In genomic region chr4:150824877-150825276, GRCm38 (mm10) we compare ENCODE assay signal across 13 mouse cellular contexts. TPM values are rescaled to one million over a fixed set of nuclear protein-coding genes. Genes with fewer than 3 reads are reported as not detected.
DNase-seq lines count a peak whose midpoint lies in the region; ATAC-seq lines count a peak whose summit lies in the region.
"Had no signal": no experiment of that assay in that cellular context is flagged by ENCODE, and none has a peak within 500 bp of the region (broad histone marks: within the 10 kb centered on the region; RNA-seq: fewer than 3 reads in every experiment).

No protein-coding gene starts in this region.

- ATAC-seq in heart, embryonic 13.5 days (ENCODE audit: extremely low read depth, insufficient number of reproducible peaks, low FRiP score, low TSS enrichment): no peak
- ATAC-seq in embryonic facial prominence, embryonic 14.5 days (ENCODE audit: low read depth): 0 out of 2 replicates have a peak, but pooled peaks have one; percentile 4
- ATAC-seq in megakaryocyte, adult 5-6 weeks (ENCODE audit: poor library complexity, severe bottlenecking): no peak
- ATAC-seq: midbrain, embryonic 13.5 days had no signal

- no peak overlapping the region for H3K4me3 ChIP-seq in heart, embryonic 13.5 days
- no peak overlapping the region for H3K4me3 ChIP-seq in embryonic facial prominence, embryonic 14.5 days (ENCODE audit: low read depth, low read length)
- H3K4me3 ChIP-seq: limb, embryonic 13.5 days; midbrain, embryonic 13.5 days had no signal

- H3K36me3 ChIP-seq in heart, embryonic 13.5 days: no peaks in the 10 kb centered on the region
- no peaks in the 10 kb centered on the region for H3K36me3 ChIP-seq in embryonic facial prominence, embryonic 14.5 days (ENCODE audit: control insufficient read depth, insufficient read depth, low read length)
- H3K36me3 ChIP-seq: limb, embryonic 13.5 days; midbrain, embryonic 13.5 days had no signal

- H3K4me2 ChIP-seq in heart, embryonic 13.5 days: no peak overlapping the region
- H3K4me2 ChIP-seq in embryonic facial prominence, embryonic 14.5 days (ENCODE audit: low read depth, low read length): no peak overlapping the region
- H3K4me2 ChIP-seq: limb, embryonic 13.5 days; midbrain, embryonic 13.5 days had no signal

- peak overlapping the region; percentile 22; the same call in 1 of the 2 replicates for H3K27ac ChIP-seq in heart, embryonic 13.5 days (replicated peaks)
- peak overlapping the region; percentile 76 for H3K27ac ChIP-seq in embryonic facial prominence, embryonic 14.5 days (replicated peaks; ENCODE audit: low read depth, low read length)

- peaks cover 38% of the 10 kb centered on the region for H3K4me1 ChIP-seq in heart, embryonic 13.5 days
- H3K4me1 ChIP-seq in embryonic facial prominence, embryonic 14.5 days (ENCODE audit: control insufficient read depth, insufficient read depth, low read length): peaks cover 30% of the 10 kb centered on the region

- H3K27me3 ChIP-seq in heart, embryonic 13.5 days (replicated peaks): no peaks in the 10 kb centered on the region
- no peaks in the 10 kb centered on the region for H3K27me3 ChIP-seq in embryonic facial prominence, embryonic 14.5 days (replicated peaks; ENCODE audit: control insufficient read depth, insufficient read depth, low read length)
- H3K27me3 ChIP-seq: limb, embryonic 13.5 days; midbrain, embryonic 13.5 days had no signal

- 51% methylated on average over 6 of the region's 6 CpGs for WGBS in heart, embryonic 13.5 days
- WGBS in embryonic facial prominence, embryonic 14.5 days: 43% methylated on average over 6 of the region's 6 CpGs

- DNase-seq in heart, adult 9 months (ENCODE audit: low spot score in 2 of 2): no peak
- DNase-seq in embryonic facial prominence, embryonic 14.5 days (ENCODE audit: low spot score): no peak
- DNase-seq in kidney, postnatal 25 days: peak; percentile 46 to 69
- DNase-seq in lung, postnatal 36 days: peak; percentile 86
- no peak for DNase-seq in retina, embryonic 14.5 days (ENCODE audit: low spot score)
- no peak for DNase-seq in right cerebral cortex, postnatal 25 days
- DNase-seq: cerebellum, adult 11 months; gastrocnemius, postnatal 14 days; thymus, adult 2 months had no signal

- H3K9ac ChIP-seq in heart, embryonic 13.5 days: no peak overlapping the region
- H3K9ac ChIP-seq in embryonic facial prominence, embryonic 14.5 days (ENCODE audit: low read depth, low read length): no peak overlapping the region
- H3K9ac ChIP-seq: limb, embryonic 13.5 days; midbrain, embryonic 13.5 days had no signal

- H3K9me3 ChIP-seq in heart, embryonic 13.5 days: no peaks in the 10 kb centered on the region
- H3K9me3 ChIP-seq in embryonic facial prominence, embryonic 14.5 days (ENCODE audit: control insufficient read depth, low read length): no peaks in the 10 kb centered on the region
- H3K9me3 ChIP-seq: limb, embryonic 13.5 days; midbrain, embryonic 13.5 days had no signal

RNA-seq across cellular contexts. Expression of gene Errfi1, which starts 28.8 kb away (rescaled TPM):
- 10.1 and 11.3 TPM in 2 replicates for polyA plus RNA-seq in heart, embryonic 13.5 days (2015; fragmentation: Nextera tagmentation; extraction: Ambion mirVana)
- polyA plus RNA-seq in embryonic facial prominence, embryonic 14.5 days (2014; fragmentation: Nextera tagmentation; extraction: Ambion mirVana): 25.5 and 26.7 TPM in 2 replicates
- 1.8 and 3.7 TPM in 2 replicates for total RNA-seq in megakaryocyte, adult 5-6 weeks (2015)
- 2.3 and 3.4 TPM in 2 replicates for total RNA-seq in megakaryocyte, adult 5-6 weeks (2017)

Comparison
In these comparisons a context has a peak if more than half of its experiments do, and no peak if none do; other contexts are left out.
1. DNase-seq: peak in kidney, postnatal 25 days (2 of 2) and lung, postnatal 36 days (single experiment); none in heart, adult 9 months (0 of 2), embryonic facial prominence, embryonic 14.5 days (single experiment), retina, embryonic 14.5 days (single experiment) and right cerebral cortex, postnatal 25 days (single experiment).